Mouse (Mus musculus) testis, adult 2 months (tissue): Measurements from ENCODE around the gene Car9. TPM values are rescaled to one million over a fixed set of nuclear protein-coding genes. Genes with fewer than 3 reads are reported as not detected.

Source experiments
- H3K27ac ChIP-seq: fragments of 200-500 bp; 2 replicates; pipeline ENCODE4 v1.5.1; 2012; ENCODE audit warnings: low read depth, low read length; ENCODE audit not compliant: control insufficient read depth, insufficient read depth
- H3K27me3 ChIP-seq: fragments of 200-500 bp; 2 replicates; pipeline ENCODE4 v1.6.1; 2012; ENCODE audit warnings: mild to moderate bottlenecking, low read length, moderate library complexity; ENCODE audit not compliant: control insufficient read depth, insufficient read depth
- H3K36me3 ChIP-seq: fragments of 200-500 bp; 2 replicates; pipeline ENCODE4 v1.6.1; 2012; ENCODE audit warnings: mild to moderate bottlenecking, low read length; ENCODE audit not compliant: control insufficient read depth, insufficient read depth
- H3K4me1 ChIP-seq: fragments of 200-500 bp; 2 replicates; pipeline ENCODE4 v1.6.1; 2012; ENCODE audit warnings: low read length; ENCODE audit not compliant: control insufficient read depth, insufficient read depth
- H3K4me3 ChIP-seq: fragments of 200-500 bp; 2 replicates; pipeline ENCODE4 v1.5.1; 2012; ENCODE audit warnings: low read depth, mild to moderate bottlenecking, low read length, moderate library complexity, mixed read lengths; ENCODE audit not compliant: control insufficient read depth
- CTCF ChIP-seq: fragments of 200-500 bp; IDR thresholded peaks from 2 replicates; pipeline ENCODE4 v1.5.1; 2012; ENCODE audit warnings: low read depth, mild to moderate bottlenecking, inconsistent platforms, low read length, moderate library complexity; ENCODE audit not compliant: control insufficient read depth, insufficient read depth, insufficient replicate concordance
- POLR2A ChIP-seq: fragments of 200-500 bp; IDR thresholded peaks from 2 replicates; pipeline ENCODE4 v1.6.1; 2012; ENCODE audit warnings: low read depth, mild to moderate bottlenecking, inconsistent platforms, low read length, moderate library complexity; ENCODE audit not compliant: control insufficient read depth
- polyA plus RNA-seq: library from polyadenylated mRNA; depleted of rRNA; stranded (reverse); fragments of >200 nt; gene quantifications from 2 replicates; pipeline ENCODE4 v1.2.3, GENCODE M21; 2012

Gene Car9
- polyA plus RNA-seq, 1 experiment = 0.07 TPM

DNA sequence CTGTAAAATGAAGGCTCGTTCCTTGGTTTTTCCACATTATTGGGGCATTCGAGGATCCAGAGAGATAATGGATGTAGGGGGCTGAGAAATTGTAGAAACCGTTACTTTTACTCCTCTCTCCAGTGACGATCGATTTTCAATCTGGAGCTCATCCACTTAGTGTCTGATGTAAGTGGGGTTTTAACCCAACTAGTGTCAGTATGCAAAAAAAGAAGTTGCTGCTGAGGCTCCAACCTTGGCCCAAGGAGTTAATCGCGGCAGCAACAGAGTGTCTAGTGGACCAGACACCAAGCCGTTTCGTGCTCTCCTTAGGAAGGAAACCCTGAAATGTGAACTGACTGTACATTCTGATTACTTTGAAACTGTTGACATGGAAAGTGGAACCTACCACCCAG is 12.9 kb upstream of the Car9 start:
- TF ChIP-seq POLR2A (no peak), CTCF (no peak)
- Histone ChIP-seq H3K27ac (peak overlapping the region; percentile 24), H3K27me3 (no peaks in the 10 kb centered on the region), H3K4me1 (peaks cover 21% of the 10 kb centered on the region), H3K36me3 (no peaks in the 10 kb centered on the region; the same call in 1 of the 2 replicates), H3K4me3 (peak overlapping the region; percentile 85)

DNA sequence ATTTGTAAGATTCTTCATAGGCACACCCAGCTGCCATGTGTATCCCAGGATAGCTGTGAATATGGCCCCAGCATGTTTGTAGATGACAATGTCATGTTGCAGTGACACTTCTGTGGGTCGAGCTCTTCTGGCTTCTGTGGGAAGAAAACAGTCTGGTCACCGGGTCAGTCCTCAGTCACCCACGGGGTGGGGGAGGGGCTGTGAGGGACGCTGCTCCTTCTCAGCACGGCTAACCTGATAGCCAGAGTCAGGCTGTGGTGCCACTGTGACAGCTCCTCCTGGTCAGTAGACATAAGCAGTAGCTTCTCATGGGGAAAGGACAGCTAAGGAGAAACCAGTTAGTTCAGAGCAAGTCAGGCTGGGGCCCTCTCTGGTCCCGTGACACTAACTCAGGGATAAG is 10.2 kb upstream of the Car9 start:
- Histone ChIP-seq H3K27ac (no peak overlapping the region), H3K36me3 (no peaks in the 10 kb centered on the region; the same call in 1 of the 2 replicates), H3K4me1 (peaks cover 34% of the 10 kb centered on the region), H3K27me3 (no peaks in the 10 kb centered on the region), H3K4me3 (no peak overlapping the region)
- TF ChIP-seq CTCF (no peak), POLR2A (no peak)

DNA sequence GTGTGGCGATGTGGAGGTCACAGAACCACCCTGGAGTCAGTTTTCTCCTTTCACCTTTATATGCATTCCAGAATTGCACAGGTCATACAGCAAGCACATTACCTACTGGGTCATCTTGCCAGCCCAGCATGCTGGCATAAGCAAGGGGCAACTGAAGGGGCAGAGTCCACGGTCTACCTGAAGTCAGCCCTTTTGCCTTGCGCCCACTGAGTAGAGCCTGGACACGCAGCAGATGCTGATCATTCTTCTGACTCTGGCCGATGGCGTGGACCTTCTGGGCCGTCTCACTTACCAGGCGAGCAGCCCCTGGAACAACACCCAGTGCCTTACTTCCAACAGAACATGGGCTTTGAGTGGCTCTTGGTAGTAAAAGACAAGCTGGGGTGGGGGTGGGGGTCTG is 9.4 kb upstream of the Car9 start:
- no peaks in the 10 kb centered on the region; the same call in 1 of the 2 replicates for H3K36me3 ChIP-seq
- no peak overlapping the region for H3K4me3 ChIP-seq
- TF ChIP-seq CTCF = no peak
- no peak for TF ChIP-seq POLR2A
- no peak overlapping the region for H3K27ac ChIP-seq
- H3K4me1 ChIP-seq = peaks cover 37% of the 10 kb centered on the region
- H3K27me3 ChIP-seq = no peaks in the 10 kb centered on the region

DNA sequence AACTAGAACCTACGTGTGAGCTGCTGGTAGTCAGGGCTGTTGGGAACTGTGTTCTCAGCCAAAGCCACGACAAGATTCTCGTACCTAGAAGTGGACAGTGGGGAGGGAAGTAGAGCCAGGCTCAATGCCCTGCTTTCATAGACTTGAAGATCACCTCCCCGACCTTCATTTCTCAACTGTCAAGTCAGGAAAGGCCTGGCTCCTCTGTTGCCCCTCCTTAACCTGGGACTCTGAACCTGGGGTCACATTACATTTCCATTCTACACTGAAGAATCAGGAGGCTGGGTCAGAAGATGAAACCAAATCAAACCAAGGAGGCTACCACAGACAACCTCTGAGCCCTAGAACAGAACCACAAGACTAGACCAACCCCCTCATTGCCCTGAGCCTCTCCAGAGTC is 8.8 kb upstream of the Car9 start:
- no peaks in the 10 kb centered on the region for H3K27me3 ChIP-seq
- peaks cover 35% of the 10 kb centered on the region for H3K4me1 ChIP-seq
- TF ChIP-seq POLR2A = no peak
- TF ChIP-seq CTCF = no peak
- peak overlapping the region; percentile 95 for H3K4me3 ChIP-seq
- H3K36me3 ChIP-seq = no peaks in the 10 kb centered on the region; the same call in 1 of the 2 replicates
- no peak overlapping the region for H3K27ac ChIP-seq

DNA sequence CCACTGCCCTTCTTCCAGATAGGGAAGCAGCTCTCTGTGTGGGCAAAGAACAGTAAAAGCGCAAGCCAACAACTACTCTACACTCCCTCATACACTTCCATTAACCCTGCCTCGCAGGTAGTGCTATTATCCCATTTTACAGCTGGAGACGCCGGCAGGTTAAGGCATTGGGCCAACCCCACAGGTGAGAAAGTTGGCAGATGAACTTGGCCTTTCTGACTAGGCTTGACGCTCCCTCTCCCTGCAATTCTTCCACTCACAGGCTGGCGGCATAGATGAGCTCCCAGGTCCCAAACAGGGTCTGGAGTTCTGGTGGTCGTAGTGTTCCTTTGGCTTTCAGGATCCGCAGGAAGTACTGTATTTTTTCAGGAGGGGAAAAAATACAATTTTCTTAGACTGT is 7.8 kb upstream of the Car9 start:
- Histone ChIP-seq H3K27ac (peak overlapping the region; percentile 86), H3K4me1 (peaks cover 34% of the 10 kb centered on the region), H3K36me3 (no peaks in the 10 kb centered on the region; the same call in 1 of the 2 replicates), H3K27me3 (no peaks in the 10 kb centered on the region), H3K4me3 (peak overlapping the region; percentile 95)
- TF ChIP-seq POLR2A (no peak), CTCF (peak; percentile 11; the same call in 1 of the 2 replicates)

DNA sequence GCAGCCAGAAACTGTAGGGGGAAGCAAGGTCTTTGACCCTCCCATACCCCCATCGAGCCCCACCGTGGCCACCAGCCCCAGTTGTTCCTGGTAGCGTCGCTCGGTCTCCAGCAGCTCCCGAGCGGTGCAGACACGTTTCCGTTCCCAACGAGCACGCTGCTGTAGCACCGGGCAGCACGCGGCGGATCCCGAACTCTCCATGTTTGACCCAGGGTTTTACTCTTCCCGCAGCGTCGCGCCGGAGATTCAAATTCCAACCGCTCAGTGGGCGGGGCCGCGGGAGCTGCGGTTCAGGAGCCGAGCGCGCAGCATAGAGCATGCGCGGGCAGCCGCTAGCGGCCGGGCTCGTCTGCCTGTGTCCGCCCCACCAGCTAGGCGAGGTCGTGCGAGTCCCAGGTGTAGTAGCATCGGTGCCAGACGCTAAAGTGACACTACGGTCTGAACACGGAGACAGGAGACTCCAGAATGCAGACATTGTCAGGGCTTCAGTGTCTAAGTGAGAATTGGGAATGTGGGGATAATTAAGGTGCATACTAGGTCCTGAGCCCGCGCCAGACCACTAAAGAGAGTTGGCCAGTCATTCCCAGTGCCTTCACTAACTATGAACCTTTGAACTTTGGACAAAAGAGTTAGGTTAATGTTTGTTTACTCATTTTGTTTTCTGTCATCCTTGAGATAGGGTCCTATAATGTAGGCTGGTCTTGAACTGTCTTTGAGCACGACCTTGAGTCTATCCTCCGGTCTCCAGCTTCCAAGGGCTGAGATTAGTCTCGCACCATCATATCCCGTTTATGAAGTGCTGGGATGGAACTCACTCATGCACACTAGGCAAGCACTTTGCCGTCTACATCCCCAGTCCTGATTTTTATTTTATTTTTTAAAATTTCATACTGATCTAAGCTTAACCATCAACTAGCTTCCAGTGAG is 7.1 kb upstream of the Car9 start, which contains the start of gene Arhgef39:
Gene Arhgef39 (minus strand): TSS at position 289 of the 927 bp plus-strand sequence.
- Histone ChIP-seq H3K27ac (peak within 1 kb of the TSS; percentile 86), H3K4me3 (peak within 1 kb of the TSS; percentile 95), H3K36me3 (no peaks in the 10 kb centered on the region; the same call in 1 of the 2 replicates), H3K27me3 (no peaks in the 10 kb centered on the region), H3K4me1 (peaks cover 34% of the 10 kb centered on the region)
- peak; percentile 78 for TF ChIP-seq POLR2A
- TF ChIP-seq CTCF = no peak

DNA sequence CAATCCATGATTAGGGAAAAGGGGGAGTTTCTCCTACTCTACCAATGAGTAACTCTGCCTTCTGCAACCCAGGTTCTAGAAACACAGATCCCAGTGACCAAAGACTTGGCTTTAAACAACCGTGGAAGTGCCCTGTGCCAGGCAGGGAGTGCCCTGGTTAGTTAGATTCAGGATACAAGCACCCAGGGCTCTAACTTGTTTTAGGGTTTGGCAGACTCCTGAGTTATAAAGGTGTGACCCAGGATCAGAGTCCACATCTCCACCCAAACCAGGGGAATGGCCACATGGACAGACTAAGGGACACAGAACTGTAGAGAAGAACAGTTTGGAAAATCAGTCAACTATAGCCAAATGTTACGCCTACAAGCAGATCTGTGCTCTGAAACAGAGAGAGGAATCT is 3.7 kb upstream of the Car9 start:
- H3K4me3 ChIP-seq = no peak overlapping the region
- H3K27me3 ChIP-seq = no peaks in the 10 kb centered on the region
- H3K27ac ChIP-seq = no peak overlapping the region
- H3K4me1 ChIP-seq = peaks cover 24% of the 10 kb centered on the region
- H3K36me3 ChIP-seq = no peaks in the 10 kb centered on the region; the same call in 1 of the 2 replicates
- TF ChIP-seq CTCF (no peak), POLR2A (no peak)

DNA sequence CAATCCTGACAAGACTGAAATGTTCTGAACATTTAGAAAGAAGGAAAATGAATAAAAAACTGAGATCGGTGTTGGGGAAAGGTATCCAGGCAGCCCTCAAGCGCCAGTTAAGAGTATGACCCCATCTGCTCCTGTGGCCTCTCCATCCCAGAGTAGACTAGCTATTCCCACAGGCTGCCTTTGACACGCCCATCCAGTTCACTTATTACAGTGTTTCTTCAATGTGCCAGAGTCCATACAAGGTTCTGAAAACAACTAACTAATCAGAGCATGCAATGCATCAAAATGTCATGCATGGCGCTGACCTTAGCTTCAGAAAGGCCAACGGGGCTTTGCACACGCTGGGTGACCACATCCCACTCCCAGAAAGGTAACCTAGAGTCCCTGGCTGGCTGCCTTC is 3.3 kb upstream of the Car9 start:
- H3K36me3 ChIP-seq = no peaks in the 10 kb centered on the region
- peaks cover 19% of the 10 kb centered on the region for H3K4me1 ChIP-seq
- H3K27me3 ChIP-seq = no peaks in the 10 kb centered on the region
- H3K4me3 ChIP-seq = no peak overlapping the region
- no peak for TF ChIP-seq CTCF
- no peak for TF ChIP-seq POLR2A
- no peak overlapping the region for H3K27ac ChIP-seq
